Mouse (Mus musculus) brown adipose tissue, adult 24 weeks (tissue): Measurements from ENCODE around the gene Casz1. TPM values are rescaled to one million over a fixed set of nuclear protein-coding genes. Genes with fewer than 3 reads are reported as not detected.

Experiments used
- H3K27ac ChIP-seq: fragments of 200-500 bp; replicated peaks from 2 replicates; pipeline ENCODE4 v1.5.1; 2012; ENCODE audit warnings: low read depth, mild to moderate bottlenecking, low read length
- H3K4me1 ChIP-seq: fragments of 200-500 bp; 2 replicates; pipeline ENCODE4 v1.6.1; 2012; ENCODE audit warnings: low read length, mixed read lengths; ENCODE audit not compliant: control insufficient read depth, insufficient read depth, insufficient read length
- H3K4me3 ChIP-seq: fragments of 200-500 bp; 2 replicates; pipeline ENCODE4 v1.5.1; 2012; ENCODE audit warnings: low read depth, mild to moderate bottlenecking, low read length, moderate library complexity; ENCODE audit not compliant: insufficient read depth
- polyA plus RNA-seq: library from polyadenylated mRNA; stranded (reverse); fragments of >200 nt; gene quantifications from 2 replicates; pipeline ENCODE4 v1.2.4, GENCODE M21; 2012; ENCODE audit not compliant: missing spikeins, insufficient read depth, insufficient read length

Casz1 gene
- polyA plus RNA-seq, 1 experiment, result 1.4 TPM

DNA sequence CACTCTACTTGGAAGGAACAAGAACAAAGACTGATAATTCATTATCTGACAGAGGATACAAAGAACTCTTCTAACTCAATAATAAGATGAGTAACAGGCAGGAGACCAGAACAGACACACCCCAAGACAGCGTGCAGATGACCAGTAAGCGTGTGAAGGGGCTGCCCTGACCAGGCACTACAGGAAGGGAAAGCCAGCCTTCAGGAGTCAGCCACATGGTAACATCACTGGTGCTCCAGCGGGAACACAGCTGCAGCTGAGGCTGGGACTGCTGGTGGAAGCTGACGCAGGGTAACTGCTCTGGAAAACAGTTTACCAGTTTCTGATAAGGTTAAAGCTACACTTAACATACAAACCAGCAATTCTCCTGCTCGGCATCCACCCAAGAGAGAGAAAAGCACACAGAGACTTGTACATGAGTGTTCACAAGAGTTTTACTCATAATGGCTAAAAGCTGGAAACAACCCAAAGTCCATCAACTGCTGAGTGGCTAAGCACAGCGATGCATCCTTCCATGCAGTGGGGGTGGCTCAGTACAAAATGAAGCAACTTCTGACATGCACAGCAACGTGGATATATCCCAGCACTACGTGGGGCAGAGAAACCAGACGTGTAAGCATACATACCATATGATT is 174.1 kb downstream of the Casz1 start:
- Histone ChIP-seq H3K4me1 (no peaks in the 10 kb centered on the region; the same call in 1 of the 2 replicates), H3K4me3 (no peak overlapping the region), H3K27ac (no peak overlapping the region)

DNA sequence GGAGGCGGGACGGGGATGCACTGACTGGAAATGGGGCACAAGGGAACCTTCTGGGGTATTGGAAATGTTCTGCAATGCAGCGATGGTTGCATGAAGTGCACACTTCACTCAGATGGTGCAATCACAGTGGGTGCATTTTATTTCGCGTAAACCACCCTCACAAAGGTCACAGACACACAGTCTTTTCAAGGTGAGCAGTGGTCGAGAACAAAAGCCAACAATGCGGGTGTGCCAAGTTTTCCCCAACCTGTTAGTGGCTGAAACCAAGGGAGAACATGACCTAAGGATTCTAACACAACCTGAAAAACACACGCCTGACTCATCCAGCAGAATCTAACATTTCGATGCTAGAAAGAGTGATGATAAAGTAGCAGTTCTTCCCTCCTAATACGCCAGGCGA is 174.7 kb downstream of the Casz1 start:
- Histone ChIP-seq H3K4me1 (no peaks in the 10 kb centered on the region; the same call in 1 of the 2 replicates), H3K27ac (no peak overlapping the region), H3K4me3 (no peak overlapping the region)

DNA sequence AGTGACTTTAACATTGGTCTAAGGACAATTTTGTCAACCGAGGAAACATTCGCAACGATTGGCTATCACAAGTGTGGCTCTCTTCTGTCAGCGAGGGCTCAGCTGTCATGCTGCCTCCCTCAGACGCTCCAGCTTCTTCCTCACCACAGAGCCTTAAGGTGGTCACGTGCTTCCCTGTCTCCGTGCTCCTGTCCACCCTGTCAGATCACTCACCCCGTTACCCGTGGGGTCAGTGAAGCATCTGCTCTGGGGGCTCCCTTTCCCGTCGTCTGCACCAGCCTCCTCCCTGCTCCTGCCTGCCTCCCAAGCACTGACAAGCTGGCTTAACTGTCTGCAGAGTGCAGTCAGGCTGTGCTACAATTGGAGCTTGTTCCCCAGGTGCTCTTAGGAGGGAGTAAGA is 175.6 kb downstream of the Casz1 start:
- no peak overlapping the region for H3K27ac ChIP-seq
- no peak overlapping the region for H3K4me3 ChIP-seq
- no peaks in the 10 kb centered on the region; the same call in 1 of the 2 replicates for H3K4me1 ChIP-seq

DNA sequence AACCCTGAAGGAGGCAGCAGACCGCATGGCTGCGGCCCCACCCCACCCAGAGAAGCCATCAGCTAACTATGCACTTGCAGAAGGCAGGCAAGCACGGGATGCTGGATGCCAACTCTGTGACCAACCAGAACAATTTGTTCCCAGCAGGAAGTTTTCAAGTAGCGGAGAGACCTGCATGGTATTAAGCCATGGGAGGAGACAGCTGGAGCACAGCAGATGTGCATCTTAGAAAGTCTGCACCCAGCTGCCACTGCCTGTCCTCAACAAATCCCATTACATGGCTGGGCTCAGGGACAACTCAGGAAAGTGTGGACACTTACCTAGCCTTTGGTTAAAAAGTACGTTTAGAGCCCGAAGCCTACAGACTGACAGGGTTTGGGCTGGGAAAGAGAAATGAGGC is 178.0 kb downstream of the Casz1 start:
- H3K4me3 ChIP-seq, result no peak overlapping the region
- no peak overlapping the region for H3K27ac ChIP-seq
- peaks cover 7% of the 10 kb centered on the region; the same call in 1 of the 2 replicates for H3K4me1 ChIP-seq

DNA sequence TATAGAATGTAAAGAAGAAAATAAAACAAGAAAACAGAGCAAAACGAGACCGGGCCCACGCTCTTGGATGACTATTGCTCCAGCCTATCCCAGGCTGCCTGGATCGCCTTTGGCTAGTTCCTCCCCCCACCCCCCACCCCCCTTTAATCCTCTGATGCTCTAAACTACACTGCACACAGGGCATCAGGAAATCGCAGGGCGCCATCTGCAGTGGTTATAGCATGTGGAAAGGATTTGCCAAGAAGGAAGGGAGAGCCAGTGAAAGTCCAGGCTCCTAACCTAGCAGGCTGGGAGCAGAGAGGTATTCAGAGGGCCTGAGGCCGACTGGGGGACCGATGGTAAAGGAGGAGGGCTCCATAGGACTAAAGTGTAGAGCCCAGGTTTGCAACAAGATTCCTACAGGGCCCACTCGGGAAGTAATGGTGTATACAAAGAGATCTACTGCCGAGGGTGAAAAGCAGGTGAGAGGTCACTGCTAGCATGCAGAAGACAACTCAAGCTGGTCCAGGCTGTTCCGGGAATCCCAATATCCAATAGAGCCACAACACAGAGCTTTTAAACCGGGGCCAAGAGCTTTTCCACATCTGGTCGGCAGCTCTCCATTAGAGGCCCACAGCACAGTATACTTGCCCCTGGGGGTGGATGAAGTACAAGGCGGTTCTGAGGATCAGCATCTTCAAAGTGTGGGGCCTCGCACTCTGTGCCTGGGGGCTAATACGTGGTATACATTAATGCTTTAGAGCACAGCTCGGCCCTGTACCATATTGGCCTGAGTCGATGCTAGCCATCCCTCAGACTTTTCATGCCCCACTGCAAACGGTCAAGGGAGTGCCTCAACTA is 180.7 kb downstream of the Casz1 start:
- Histone ChIP-seq H3K4me3 (no peak overlapping the region), H3K4me1 (peaks cover 7% of the 10 kb centered on the region), H3K27ac (no peak overlapping the region)

DNA sequence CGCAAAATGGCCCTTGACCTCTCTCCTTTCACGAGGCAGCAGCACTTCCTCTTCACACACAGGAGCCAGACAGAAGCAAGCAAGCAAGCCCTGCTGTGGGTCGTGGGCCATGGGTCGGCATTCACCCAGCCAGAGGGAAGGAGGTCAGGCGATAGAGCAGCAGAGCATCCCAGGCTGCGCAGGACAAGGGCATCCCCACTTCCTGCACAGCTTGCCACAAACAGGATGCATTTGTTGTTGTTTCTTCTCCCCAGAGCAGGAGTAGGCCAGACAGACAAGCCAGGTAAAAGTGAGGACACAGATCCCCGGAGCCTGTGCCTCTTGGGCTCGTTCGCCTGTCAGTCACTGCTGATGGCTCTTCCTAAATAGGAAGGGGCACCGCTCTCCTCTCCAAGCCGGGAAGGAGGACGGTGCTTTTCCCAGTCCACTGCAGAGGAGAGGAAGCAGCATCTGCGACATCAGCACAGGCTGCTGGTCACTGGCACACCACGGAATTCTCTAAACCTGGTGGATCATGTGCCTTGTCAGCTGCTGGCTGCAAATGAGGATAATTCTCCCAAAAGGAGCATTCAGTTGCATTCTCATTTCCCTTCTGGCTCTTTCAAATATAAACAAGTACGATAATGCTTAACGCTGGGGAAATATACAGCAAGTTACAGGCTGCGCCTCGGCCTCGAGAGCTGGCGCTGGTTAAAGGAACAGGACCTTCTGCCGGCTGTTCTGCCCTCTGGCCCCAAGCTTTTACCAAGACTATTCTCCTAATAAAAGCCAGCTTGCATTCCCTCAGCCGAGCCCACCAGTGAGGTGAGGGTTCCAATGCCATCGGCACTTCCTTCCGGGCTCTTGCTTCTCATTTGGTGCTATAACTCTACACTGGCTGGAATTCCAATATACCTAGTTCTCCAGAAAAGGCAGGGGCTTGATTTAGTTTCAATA is 181.6 kb downstream of the Casz1 start:
- Histone ChIP-seq H3K4me3 (no peak overlapping the region), H3K27ac (no peak overlapping the region)

DNA sequence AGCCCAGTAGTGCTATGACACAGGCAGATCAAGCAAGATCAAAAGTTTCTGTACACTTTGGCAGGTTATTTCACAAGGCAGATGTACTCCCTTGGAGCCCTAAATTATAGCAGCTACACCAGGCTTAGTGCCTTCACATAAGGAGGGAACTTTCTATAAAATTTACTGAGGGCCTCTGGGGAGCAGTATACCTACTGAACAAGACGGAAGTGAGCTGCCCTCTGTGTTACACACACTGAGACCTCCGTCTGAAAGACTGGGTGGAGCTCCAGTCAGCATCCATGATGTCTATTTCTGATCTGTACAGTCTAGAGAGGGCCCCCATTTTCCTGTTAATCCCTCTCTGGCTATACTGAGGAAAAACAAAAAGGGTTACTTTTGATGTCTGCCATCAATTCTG is 185.8 kb downstream of the Casz1 start:
- Histone ChIP-seq H3K4me1 (peaks cover 7% of the 10 kb centered on the region), H3K4me3 (no peak overlapping the region), H3K27ac (no peak overlapping the region)

More for the DNA sequence above, 181.6 kb downstream of the Casz1 start:
- peaks cover 7% of the 10 kb centered on the region for H3K4me1 ChIP-seq

DNA sequence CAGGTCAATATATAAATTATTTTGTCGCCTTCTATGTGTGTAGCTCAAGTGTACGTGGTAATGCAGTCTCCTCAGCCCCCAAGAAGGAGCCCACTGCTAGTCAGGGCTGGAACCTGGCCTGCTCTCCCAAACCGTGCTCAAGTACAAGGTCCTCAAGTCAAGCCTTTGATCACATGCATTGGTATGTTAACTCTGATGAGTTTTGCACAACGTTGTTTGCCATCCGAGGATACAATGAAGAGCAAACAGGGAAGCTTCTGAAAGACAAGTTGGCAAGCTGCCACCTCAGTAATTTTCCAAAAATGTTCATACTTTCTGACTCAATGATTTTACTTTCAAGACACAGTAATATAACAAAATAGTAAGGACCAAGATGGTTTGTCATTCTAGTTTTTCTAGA is 189.7 kb downstream of the Casz1 start:
- H3K4me3 ChIP-seq, result no peak overlapping the region
- H3K4me1 ChIP-seq, result no peaks in the 10 kb centered on the region
- no peak overlapping the region for H3K27ac ChIP-seq

DNA sequence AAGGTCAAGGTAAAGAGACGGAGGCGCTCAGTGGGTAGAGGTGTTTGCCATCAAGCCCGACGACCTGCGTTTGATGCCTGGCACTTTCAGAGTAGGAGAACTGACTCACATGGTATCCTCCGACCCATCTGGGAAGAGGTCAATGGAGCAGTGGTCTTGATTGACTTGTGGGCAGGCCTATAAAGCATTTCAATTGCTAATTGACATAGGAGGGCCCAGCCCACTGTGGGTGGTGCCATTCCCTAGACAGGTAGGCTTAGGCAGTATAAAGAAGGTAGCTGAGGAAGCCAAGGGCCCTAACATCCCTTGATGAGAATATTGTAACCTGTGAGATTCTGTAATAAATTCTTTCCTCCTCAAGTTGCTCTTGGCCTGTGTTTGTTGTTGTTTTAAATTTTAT is 196.5 kb downstream of the Casz1 start:
- H3K27ac ChIP-seq, result no peak overlapping the region
- no peak overlapping the region for H3K4me3 ChIP-seq
- H3K4me1 ChIP-seq, result no peaks in the 10 kb centered on the region

DNA sequence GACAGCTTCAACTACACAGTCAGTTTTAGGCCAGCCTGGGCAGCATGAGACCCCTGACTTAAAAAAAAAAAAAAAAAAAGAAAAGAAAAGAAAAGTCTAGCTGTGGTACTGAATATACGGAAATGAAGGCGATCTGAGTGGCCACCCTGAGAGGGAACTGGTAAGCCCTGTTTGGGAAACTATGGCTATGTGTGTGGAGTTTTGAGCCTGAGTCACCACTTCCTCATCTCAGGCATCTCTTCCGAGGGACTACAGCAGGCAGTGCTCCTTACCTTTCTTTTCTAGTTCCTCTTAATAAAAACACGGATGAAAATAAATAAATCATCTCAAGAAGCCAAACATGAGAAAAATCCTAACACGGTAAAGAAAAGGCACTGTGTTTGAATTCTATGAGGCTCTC is 197.3 kb downstream of the Casz1 start:
- H3K4me3 ChIP-seq, result no peak overlapping the region
- no peaks in the 10 kb centered on the region for H3K4me1 ChIP-seq
- no peak overlapping the region for H3K27ac ChIP-seq

DNA sequence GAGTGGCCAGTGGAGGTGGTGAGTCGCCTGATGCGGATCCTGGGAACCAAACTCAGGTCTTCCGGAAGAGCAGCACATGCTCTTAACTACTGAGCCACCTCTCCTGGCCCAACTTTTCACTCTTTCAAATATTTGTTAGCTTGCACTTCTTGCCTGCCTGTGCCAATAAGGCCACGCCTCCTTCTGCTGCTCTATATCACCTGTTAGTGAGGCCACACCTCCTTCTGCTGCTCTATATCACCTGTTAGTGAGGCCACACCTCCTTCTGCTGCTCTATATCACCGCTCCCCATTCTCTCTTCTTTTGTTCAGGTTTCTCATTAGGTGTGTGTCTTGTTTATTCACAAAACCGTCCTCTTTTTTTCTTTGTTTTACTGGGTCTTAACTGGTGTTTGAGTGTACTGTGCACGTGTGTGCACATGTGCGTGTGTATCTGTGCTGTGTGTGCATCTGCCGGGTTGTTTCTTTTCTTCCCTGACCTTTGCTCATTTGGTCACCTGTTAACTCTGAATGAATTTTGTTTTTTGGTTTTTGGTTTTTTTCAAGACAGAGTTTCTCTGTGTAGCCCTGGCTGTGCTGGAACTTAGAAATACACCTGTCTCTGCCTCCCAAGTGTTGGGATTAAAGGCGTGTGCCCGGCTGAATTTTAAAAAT is 198.3 kb downstream of the Casz1 start:
- Histone ChIP-seq H3K27ac (no peak overlapping the region), H3K4me3 (no peak overlapping the region), H3K4me1 (no peaks in the 10 kb centered on the region)

Other genes with a start within 250 kb of the Casz1 start
- gene Exosc10, start 246.0 kb upstream of the Casz1 start, polyA plus RNA-seq, result 18.8 and 32.4 TPM in 2 replicates
- gene Srm, start 212.9 kb upstream of the Casz1 start, polyA plus RNA-seq, result 21.4 and 25.8 TPM in 2 replicates
- not detected in 2 replicates for gene Masp2, start 201.9 kb upstream of the Casz1 start, polyA plus RNA-seq
- 132 and 193 TPM in 2 replicates for gene Tardbp, start 177.4 kb upstream of the Casz1 start, polyA plus RNA-seq
- gene Gm572, start 161.1 kb upstream of the Casz1 start, polyA plus RNA-seq, result not detected in 2 replicates